Mouse (Mus musculus): ENCODE data around the gene Llgl2.

GRCm38 (mm10) chr11:115831518-115831917, 7.7 kb downstream of the Llgl2 start:
- no peak for TF ChIP-seq CTCF (IDR thresholded peaks at IDR 0.05; ENCODE audit: borderline replicate concordance, insufficient read depth, low read depth, low read length)
- TF ChIP-seq POLR2A (IDR thresholded peaks at IDR 0.05; ENCODE audit: borderline replicate concordance, insufficient read depth, low read length), result no peak
